Mouse (Mus musculus) myocyte (in vitro differentiated cells): ENCODE results near the gene Ccdc155.

ENCODE experiments used
- CEBPB ChIP-seq: IDR thresholded peaks from 2 replicates; pipeline ENCODE4 v1.6.1; 2011; ENCODE audit warnings: mild to moderate bottlenecking, moderate library complexity; ENCODE audit not compliant: poor library complexity, insufficient read depth, severe bottlenecking
- E2F4 ChIP-seq: IDR thresholded peaks from one replicate; pipeline ENCODE4 v1.6.1; 2011; ENCODE audit warnings: mild to moderate bottlenecking, control low read depth, moderate library complexity; ENCODE audit not compliant: insufficient read depth
- MYOD1 ChIP-seq, 3 experiments: IDR thresholded peaks; one replicate each; pipeline ENCODE4 v1.6.1; 2011; ENCODE audit warnings: control low read depth in 2 of 3, low read depth in 2 of 3, mild to moderate bottlenecking in 2 of 3, moderate library complexity in 1 of 3; ENCODE audit not compliant: insufficient read length in 2 of 3, control insufficient read depth in 1 of 3
- MYOG ChIP-seq, 3 experiments: IDR thresholded peaks; one replicate each; pipeline ENCODE4 v1.6.1; 2011; ENCODE audit warnings: control low read depth in 2 of 3, low read depth in 2 of 3, mild to moderate bottlenecking in 2 of 3; ENCODE audit not compliant: insufficient read length in 2 of 3, control insufficient read depth in 1 of 3, insufficient read depth in 1 of 3
- POLR2A ChIP-seq: IDR thresholded peaks from one replicate; pipeline ENCODE4 v1.6.1; 2011; ENCODE audit warnings: low read depth, mild to moderate bottlenecking, control low read depth, moderate library complexity; ENCODE audit not compliant: insufficient read length
- POLR2AphosphoS2 ChIP-seq: IDR thresholded peaks from one replicate; pipeline ENCODE4 v1.6.1; 2011; ENCODE audit warnings: low read depth, control low read depth; ENCODE audit not compliant: insufficient read length
- SRF ChIP-seq: IDR thresholded peaks from one replicate; pipeline ENCODE4 v1.6.1; 2011; ENCODE audit warnings: low read depth; ENCODE audit not compliant: control insufficient read depth, insufficient read length
- TCF12 ChIP-seq: IDR thresholded peaks from one replicate; pipeline ENCODE4 v1.6.1; 2011; ENCODE audit warnings: mild to moderate bottlenecking, control low read depth; ENCODE audit not compliant: poor library complexity, insufficient read depth, severe bottlenecking
- USF1 ChIP-seq: IDR thresholded peaks from one replicate; pipeline ENCODE4 v1.6.1; 2011; ENCODE audit warnings: low read depth, mild to moderate bottlenecking, control low read depth, moderate library complexity

DNA sequence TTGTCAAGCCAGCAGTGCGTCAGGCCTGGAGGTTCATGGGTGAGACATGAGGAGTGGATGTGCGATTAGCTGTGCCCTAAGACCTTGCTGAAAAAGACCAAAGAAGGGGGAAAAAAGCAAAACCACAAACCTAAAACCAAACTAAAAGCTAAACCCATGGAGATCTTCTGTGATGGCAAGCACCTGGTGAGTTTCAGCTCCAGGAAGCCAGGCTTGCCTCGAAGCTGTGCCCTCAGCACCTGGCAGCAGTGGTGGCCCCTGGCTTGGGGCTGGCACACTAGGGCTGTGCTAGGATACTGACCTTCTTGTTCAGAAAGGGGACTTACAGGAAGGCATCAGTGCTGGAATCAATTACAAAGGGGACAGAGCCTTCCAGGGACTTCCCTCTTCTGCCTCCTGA, 63.4 kb downstream of the Ccdc155 start:
- TF ChIP-seq TCF12, result no peak
- no peak for TF ChIP-seq E2F4
- TF ChIP-seq POLR2A, result no peak
- TF ChIP-seq USF1, result no peak
- no peak for TF ChIP-seq SRF
- TF ChIP-seq POLR2AphosphoS2, result no peak
- TF ChIP-seq MYOG (IDR thresholded peaks at IDR 0.05; ENCODE audit: control insufficient read depth in 1 of 3, insufficient read depth in 1 of 3, insufficient read length in 2 of 3, low read depth in 2 of 3), result no peak
- no peak for TF ChIP-seq MYOD1 (IDR thresholded peaks at IDR 0.05; ENCODE audit: control insufficient read depth in 1 of 3, insufficient read length in 2 of 3, low read depth in 2 of 3)
- no peak for TF ChIP-seq CEBPB
